Mouse (Mus musculus) cortical plate, adult 2 months (tissue): ENCODE data around the gene Zfhx3.

ENCODE experiments used
- CTCF ChIP-seq: fragments of 200-500 bp; IDR thresholded peaks from 2 replicates; pipeline ENCODE4 v1.5.1; 2011; ENCODE audit warnings: mild to moderate bottlenecking, control low read depth, low read length; ENCODE audit not compliant: insufficient read depth; ENCODE audit errors: extremely low read depth
- POLR2A ChIP-seq: fragments of 200-500 bp; IDR thresholded peaks from 2 replicates; pipeline ENCODE4 v1.6.1; 2011; ENCODE audit warnings: mild to moderate bottlenecking, low read length, control low read depth; ENCODE audit not compliant: insufficient read depth; ENCODE audit errors: extremely low read depth

DNA sequence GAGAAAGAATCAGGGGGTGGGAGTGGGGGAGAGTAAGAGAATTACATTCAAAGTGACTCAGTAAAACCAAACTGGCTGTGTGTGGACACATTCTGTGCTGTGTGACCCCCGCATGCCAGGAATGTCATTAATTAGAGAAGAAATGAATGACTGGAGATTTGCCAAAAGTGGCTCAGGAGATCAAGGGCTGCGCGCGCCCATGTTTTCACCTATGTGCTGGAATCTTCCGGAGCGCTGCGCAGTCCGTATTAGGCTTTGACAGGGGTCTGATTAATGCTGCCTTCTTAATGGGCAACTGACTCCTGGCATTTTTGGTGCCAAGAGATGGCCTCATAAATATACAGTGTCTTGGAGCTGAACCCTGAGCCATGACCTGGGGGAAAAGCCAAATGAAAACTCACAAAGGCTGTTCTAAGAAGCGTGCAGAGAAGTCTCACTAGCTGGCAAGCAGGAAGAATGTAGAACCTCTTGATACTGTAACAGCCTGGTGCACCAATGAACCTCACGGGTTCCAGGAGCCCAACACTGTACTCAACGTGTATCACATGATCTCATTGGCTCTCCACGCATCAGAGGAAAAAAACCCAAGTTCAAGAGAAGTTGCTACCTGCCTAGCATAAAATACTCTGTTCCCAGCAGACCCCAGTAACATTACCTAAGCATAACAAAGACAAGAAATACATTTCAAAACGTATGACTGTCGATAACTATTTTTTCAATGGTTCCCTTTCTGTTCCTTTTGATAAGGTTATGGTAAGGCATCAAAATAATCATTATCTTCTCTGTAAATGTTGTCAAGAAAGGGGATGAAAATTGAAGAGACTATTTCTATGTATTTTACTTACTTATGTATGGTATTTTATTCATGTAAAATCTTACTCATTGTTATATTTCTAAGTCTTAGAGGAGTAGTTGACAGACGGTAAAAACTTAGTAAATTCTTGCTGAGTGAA is 1057.1 kb downstream of the Zfhx3 start:
- no peak for TF ChIP-seq CTCF
- no peak for TF ChIP-seq POLR2A
